Mouse (Mus musculus) common myeloid progenitor, adult 5-6 weeks (primary cell): Measurements from ENCODE around the gene Creb5. TPM values are rescaled to one million over a fixed set of nuclear protein-coding genes. Genes with fewer than 3 reads are reported as not detected.
A peak's percentile ranks its signal among the peaks of the same experiment; 100 is the strongest.

Experiments
- ATAC-seq: replicated peaks from 2 replicates; pipeline ENCODE4 v1.8.0; 2016; ENCODE audit warnings: low read depth, mild to moderate bottlenecking, moderate TSS enrichment, inconsistent platforms; ENCODE audit not compliant: poor library complexity, severe bottlenecking
- total RNA-seq: library from RNA; stranded (forward); fragments of 200-1000, 187-1606 nt; gene quantifications from 2 replicates; pipeline ENCODE4 v1.2.3, GENCODE M21; 2017

The Creb5 gene
- total RNA-seq, 1 experiment from 2014 or later, result 0.50 TPM

GRCm38 (mm10) chr6:53714908-53715321, 427.8 kb downstream of the Creb5 start:
- ATAC-seq, result no peak

DNA sequence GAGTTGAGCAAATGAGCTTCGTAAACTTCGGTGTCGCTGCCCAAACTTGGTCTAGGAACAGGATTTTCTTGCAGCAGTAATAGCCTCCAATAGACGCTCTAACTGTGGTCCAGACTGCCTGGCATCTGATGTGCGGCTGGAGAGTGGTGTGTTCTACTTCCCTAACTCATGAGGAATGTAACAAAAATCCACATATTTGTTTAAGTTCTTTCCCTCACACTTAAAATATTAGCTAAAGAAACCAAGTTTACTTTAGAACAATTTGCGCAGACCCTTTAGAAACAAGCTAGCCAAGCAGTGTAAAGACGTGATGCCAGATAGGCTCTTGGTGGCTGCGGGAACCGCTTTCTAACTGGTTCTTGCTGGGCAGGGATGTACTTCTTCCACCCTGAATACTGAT, 428.9 kb downstream of the Creb5 start:
- no peak for ATAC-seq

DNA sequence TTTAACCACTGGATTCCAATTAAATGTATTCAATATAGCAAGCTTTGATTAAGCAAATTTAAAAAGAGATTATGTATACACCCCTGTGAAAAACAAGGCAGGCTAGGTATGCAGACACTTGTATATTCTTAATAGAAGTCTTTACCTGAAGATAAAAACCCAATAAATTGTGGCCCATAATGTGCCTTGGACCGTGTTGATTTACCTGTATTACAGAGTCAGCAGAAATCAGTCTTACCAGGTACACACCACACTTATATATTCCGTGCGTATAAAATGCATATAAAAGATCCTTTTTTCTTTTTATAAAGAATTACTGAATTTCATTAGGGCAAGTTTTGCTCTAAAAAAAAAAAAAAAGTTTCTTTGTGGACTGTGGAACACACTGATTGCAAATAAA, 432.9 kb downstream of the Creb5 start:
- ATAC-seq, result no peak

DNA sequence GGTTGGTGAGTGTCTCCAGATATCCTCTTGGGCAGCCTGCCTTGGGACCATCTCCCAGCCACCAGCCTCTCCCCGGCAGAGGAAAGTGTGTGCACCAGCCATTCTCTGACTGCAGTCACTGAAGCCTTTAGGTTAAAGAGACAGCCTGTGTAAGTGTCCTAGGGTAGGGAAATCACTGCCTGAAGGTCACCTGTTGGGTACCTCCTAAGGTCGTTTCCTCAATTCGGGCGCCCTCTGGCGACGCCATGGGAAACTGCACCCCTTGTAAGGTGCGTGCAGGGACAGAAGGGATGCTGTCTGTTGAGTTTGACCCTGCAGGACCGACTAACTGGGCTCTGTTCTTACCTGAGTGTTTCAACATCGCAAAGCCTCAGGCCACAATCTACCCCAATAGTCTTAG, 434.5 kb downstream of the Creb5 start:
- peak; percentile 60; the same call in 1 of the 2 replicates for ATAC-seq

DNA sequence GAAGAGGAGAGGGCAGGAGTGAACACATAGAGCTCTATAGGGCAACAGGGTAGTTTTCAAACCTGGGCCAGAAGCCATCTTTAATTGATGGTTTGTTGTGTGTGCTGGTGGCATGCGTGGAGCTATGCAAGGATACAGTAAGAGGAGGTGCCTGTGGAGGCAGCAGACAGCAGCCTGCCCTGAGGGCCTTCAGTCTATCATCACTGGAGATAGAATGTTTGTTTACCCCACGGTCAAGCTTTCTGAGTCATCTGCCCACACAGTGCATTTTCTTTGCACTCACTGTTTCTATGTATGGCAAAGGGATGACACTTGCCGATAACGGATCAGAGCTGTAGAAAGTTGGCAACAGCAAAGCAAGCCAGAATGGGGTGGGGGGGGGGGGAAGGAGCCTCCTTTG, 435.6 kb downstream of the Creb5 start:
- ATAC-seq, result no peak

- ATAC-seq, result no peak
Measured at GRCm38 (mm10) chr6:53730487-53730886, 443.4 kb downstream of the Creb5 start.

DNA sequence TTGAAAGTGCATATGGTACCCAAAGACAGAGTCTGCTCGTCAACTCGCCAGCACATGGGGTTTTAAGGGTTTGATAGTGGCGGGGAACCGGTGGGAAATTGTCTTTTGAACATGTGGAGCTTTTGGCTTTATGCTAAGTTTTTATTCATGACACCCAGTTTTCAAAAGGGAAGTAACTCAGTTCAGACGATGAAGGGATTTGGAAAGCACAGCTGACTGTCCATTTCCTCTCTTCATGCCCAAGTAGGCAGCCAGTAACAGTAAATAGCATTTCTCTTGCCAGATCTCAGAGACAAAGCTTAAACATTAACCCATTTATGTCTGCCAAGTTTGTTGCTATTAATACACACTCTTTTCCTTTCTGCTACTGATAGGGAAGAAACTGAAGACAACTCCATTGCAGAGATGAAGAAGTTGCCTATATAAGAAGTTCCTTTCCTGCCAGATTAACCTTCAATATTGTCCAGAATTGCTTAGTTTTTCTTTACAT, 444.0 kb downstream of the Creb5 start:
- ATAC-seq, result no peak

GRCm38 (mm10) chr6:53733546-53733945, 446.5 kb downstream of the Creb5 start:
- no peak for ATAC-seq

DNA sequence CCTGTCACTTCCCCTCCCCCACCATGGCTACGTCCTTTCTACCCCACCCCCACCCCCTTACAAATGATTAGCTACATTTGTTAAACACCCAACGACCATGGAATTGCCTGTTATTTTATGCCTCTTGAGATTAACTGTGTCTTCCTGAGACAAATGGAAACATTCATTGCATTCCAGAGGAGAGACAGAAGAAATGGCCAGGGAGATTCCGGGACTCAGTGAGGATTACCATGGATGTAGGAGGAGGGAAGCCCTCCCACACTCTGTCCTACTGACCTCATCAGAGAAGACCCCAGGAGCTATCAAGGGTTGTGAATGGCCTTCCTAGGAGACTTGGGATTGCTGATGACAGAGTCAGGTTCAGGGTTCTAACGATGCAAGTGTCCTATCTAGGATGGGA, 446.9 kb downstream of the Creb5 start:
- ATAC-seq, result no peak

GRCm38 (mm10) chr6:53735696-53736095, 448.6 kb downstream of the Creb5 start:
- no peak for ATAC-seq

DNA sequence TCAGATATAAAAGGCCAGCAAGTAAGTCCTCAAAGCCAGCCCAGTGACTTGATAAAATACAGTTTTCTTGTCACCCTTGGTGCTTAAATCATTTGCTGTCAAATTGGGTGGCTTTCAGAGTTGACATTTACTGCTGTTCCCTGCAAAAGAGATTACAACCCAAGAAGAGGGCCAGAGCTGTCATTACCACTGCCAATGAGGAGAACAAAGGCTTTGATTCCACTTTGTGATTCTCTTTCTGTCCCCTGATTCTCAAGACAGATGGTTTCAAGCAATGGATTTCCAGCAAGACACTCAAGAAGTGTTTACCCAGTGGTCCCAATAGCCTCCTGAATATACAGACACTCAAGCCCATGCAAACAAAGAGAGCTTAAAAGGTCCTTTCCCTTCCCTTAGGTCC, 451.1 kb downstream of the Creb5 start:
- no peak for ATAC-seq

DNA sequence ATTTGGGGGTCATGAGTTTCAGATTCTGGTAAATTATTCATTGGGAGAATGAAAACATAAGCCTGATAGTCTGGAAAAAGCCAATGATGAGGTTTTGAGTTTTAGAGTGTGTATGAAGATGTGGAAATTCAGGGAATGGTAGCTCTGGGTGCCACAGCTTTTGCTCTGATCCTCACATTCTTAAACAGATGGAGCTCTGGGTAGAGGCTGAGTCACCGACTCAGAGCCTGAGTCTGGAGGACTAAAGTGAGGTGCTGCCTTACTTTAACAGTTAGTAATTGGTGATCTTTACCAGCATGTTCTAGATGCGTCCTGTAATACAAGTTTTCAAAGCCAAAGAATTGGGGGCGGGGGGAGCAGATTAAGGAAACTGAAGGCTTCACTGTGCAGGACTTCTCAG, 454.2 kb downstream of the Creb5 start:
- ATAC-seq, result no peak

Other genes starting within 250 kb of the Creb5 start
- gene Jazf1, start 218.6 kb upstream of the Creb5 start, total RNA-seq, result not detected in 2 replicates